ENCODE assay signal across 8 mouse cellular contexts in the genomic region with DNA sequence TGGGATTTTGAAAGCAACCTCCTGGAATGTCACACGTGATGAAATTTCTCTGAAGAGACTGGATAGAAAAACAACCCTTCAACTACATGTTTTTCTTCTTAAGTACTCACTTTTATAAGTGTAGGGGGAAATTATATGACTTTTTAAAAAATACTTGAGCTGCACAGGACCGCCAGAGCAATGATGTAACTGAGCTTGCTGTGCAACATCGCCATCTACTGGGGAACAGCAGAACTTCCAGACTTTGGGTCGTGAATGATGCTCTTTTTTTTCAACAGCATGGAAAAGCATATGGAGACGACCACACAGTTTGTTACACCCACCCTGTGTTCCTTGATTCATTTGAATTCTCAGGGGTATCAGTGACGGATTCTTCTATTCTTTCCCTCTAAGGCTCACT. TPM values are rescaled to one million over a fixed set of nuclear protein-coding genes. Genes with fewer than 3 reads are reported as not detected.
DNase-seq lines count a peak whose midpoint lies in the region; ATAC-seq and TF ChIP-seq lines count a peak whose summit lies in the region.

No protein-coding gene starts in this region.

- H3K79me2 ChIP-seq in heart, adult 2 months (replicated peaks; ENCODE audit: control insufficient read depth, insufficient read depth, low read length), result no peaks in the 10 kb centered on the region

- no peaks in the 10 kb centered on the region for H3K36me3 ChIP-seq in heart, adult 2 months (ENCODE audit: control insufficient read depth, insufficient read depth, low read length)
- no peaks in the 10 kb centered on the region for H3K36me3 ChIP-seq in heart, embryonic 11.5 days (ENCODE audit: control insufficient read depth, insufficient read depth, low read length)

- no peaks in the 10 kb centered on the region for H3K27me3 ChIP-seq in heart, adult 2 months (ENCODE audit: control insufficient read depth, insufficient read depth, low read length)
- peaks cover 4% of the 10 kb centered on the region; the same call in 1 of the 2 replicates for H3K27me3 ChIP-seq in heart, embryonic 11.5 days (ENCODE audit: control insufficient read depth, insufficient read depth, low read length)

- DNase-seq in heart, adult 2 months, result peak; percentile 38 to 58
- DNase-seq in ZHBTc4 (ENCODE audit: low read depth, low spot score), result peak; percentile 77
- peak; percentile 84 for DNase-seq in embryo, embryonic 10.5 days (ENCODE audit: low spot score)
- DNase-seq in heart, postnatal 14 days, result peak; percentile 57 to 69
- DNase-seq in layer of hippocampus, postnatal 14 days (ENCODE audit: low spot score in 2 of 2), result peak; percentile 68 to 82
- peak; percentile 82 to 85 for DNase-seq in right cerebral cortex, postnatal 10 days (ENCODE audit: low spot score in 2 of 2)

- no peak for ATAC-seq in heart, embryonic 11.5 days (replicated peaks; ENCODE audit: insufficient number of reproducible peaks, low FRiP score, low TSS enrichment)
- peak; percentile 85 for ATAC-seq in megakaryocyte progenitor cell, adult 5-6 weeks (replicated peaks; ENCODE audit: poor library complexity)

- H3K4me3 ChIP-seq in heart, adult 2 months, result no peak overlapping the region
- H3K4me3 ChIP-seq in heart, embryonic 11.5 days (ENCODE audit: low read depth, low read length), result no peak overlapping the region

- no peak for TF ChIP-seq POLR2A in heart, adult 2 months (IDR thresholded peaks at IDR 0.05; ENCODE audit: insufficient read depth, low read depth, low read length)

- no peaks in the 10 kb centered on the region for H3K4me1 ChIP-seq in heart, adult 2 months (ENCODE audit: control insufficient read depth, insufficient read depth, low read length)
- no peaks in the 10 kb centered on the region for H3K4me1 ChIP-seq in heart, embryonic 11.5 days (ENCODE audit: control insufficient read depth, insufficient read depth, low read length)

- H3K27ac ChIP-seq in heart, adult 2 months, result no peak overlapping the region
- no peak overlapping the region for H3K27ac ChIP-seq in heart, embryonic 11.5 days (ENCODE audit: low read depth, low read length)

- intact Hi-C loops in heart, adult 2 months (cut with DNase I), result loop anchor here (1.0 to 5.0 kb wide), 2 partner anchors 160 to 225 kb away; no protein-coding TSS in a partner anchor
- intact Hi-C loops in heart, postnatal 14 days (cut with DNase I), result loop anchor here (1.0 kb wide), 1 partner anchor 160 kb away; no protein-coding TSS in a partner anchor

- H3K4me2 ChIP-seq in heart, embryonic 11.5 days, result no peak overlapping the region

- no peaks in the 10 kb centered on the region for H3K9me3 ChIP-seq in heart, embryonic 11.5 days (replicated peaks; ENCODE audit: control insufficient read depth, low read length)

- TF ChIP-seq CTCF in heart, adult 2 months (IDR thresholded peaks at IDR 0.05), result peak; percentile 97

- 2% methylated on average over 6 of the region's 6 CpGs for WGBS in heart, adult 2 months
- 4% methylated on average over 6 of the region's 6 CpGs for WGBS in heart, embryonic 11.5 days (ENCODE audit: insufficient replicate concordance)

- TF ChIP-seq EP300 in heart, adult 2 months (IDR thresholded peaks at IDR 0.05; ENCODE audit: insufficient read depth, low read depth, low read length), result 0 out of 2 replicates have a peak, but pooled peaks have one; percentile 42

- no peak overlapping the region for H3K9ac ChIP-seq in heart, adult 2 months (ENCODE audit: low read depth, low read length)
- H3K9ac ChIP-seq in heart, embryonic 11.5 days (ENCODE audit: low read depth, low read length), result no peak overlapping the region

RNA-seq across cellular contexts. Expression of a gene that starts 8.9 kb away (rescaled TPM):
- total RNA-seq in heart, adult 2 months (2021), result not detected
- not detected in 2 replicates for polyA plus RNA-seq in heart, adult 2 months (2012; rRNA removed)
- 0.16 TPM in 1 of 2 replicates, not detected in the other for polyA plus RNA-seq in heart, embryonic 11.5 days (2014; fragmentation: Nextera tagmentation; extraction: Ambion mirVana)
- total RNA-seq in heart, postnatal 14 days (2021), result not detected
- not detected for total RNA-seq in layer of hippocampus, postnatal 14 days (2021)
- total RNA-seq in megakaryocyte progenitor cell, adult 5-6 weeks (2015), result not detected in 2 replicates
- total RNA-seq in megakaryocyte progenitor cell, adult 5-6 weeks (2017), result not detected in 2 replicates

RNA-seq across cellular contexts. Expression of a gene that starts 39.8 kb away (rescaled TPM):
- total RNA-seq in heart, adult 2 months (2021), result 1 to 10 TPM; 4.8 to 6.1 TPM
- polyA plus RNA-seq in heart, adult 2 months (2012; rRNA removed), result 9.8 and 17.9 TPM in 2 replicates
- 0.97 and 2.4 TPM in 2 replicates for polyA plus RNA-seq in heart, embryonic 11.5 days (2014; fragmentation: Nextera tagmentation; extraction: Ambion mirVana)
- 1 to 10 TPM; 3.9 to 4.8 TPM for total RNA-seq in heart, postnatal 14 days (2021)
- total RNA-seq in layer of hippocampus, postnatal 14 days (2021), result 1 to 10 TPM; 2.9 to 3.1 TPM
- 23.6 and 23.7 TPM in 2 replicates for total RNA-seq in megakaryocyte progenitor cell, adult 5-6 weeks (2015)
- total RNA-seq in megakaryocyte progenitor cell, adult 5-6 weeks (2017), result 15.0 and 16.7 TPM in 2 replicates

RNA-seq across cellular contexts. Expression of a gene that starts 47.4 kb away (rescaled TPM):
- not detected for total RNA-seq in heart, adult 2 months (2021)
- not detected in 2 replicates for polyA plus RNA-seq in heart, adult 2 months (2012; rRNA removed)
- 0.17 and 0.56 TPM in 2 replicates for polyA plus RNA-seq in heart, embryonic 11.5 days (2014; fragmentation: Nextera tagmentation; extraction: Ambion mirVana)
- total RNA-seq in heart, postnatal 14 days (2021), result not detected
- total RNA-seq in layer of hippocampus, postnatal 14 days (2021), result not detected
- 9.5 and 10.8 TPM in 2 replicates for total RNA-seq in megakaryocyte progenitor cell, adult 5-6 weeks (2015)
- total RNA-seq in megakaryocyte progenitor cell, adult 5-6 weeks (2017), result 4.2 and 6.7 TPM in 2 replicates

RNA-seq across cellular contexts. Expression of a gene that starts 56.8 kb away (rescaled TPM):
- total RNA-seq in heart, adult 2 months (2021), result 10 to 100 TPM; 20.5 to 22.4 TPM
- polyA plus RNA-seq in heart, adult 2 months (2012; rRNA removed), result 113 and 156 TPM in 2 replicates
- 5.4 and 5.9 TPM in 2 replicates for polyA plus RNA-seq in heart, embryonic 11.5 days (2014; fragmentation: Nextera tagmentation; extraction: Ambion mirVana)
- total RNA-seq in heart, postnatal 14 days (2021), result 10 to 100 TPM; 82.5 to 86.0 TPM
- 1 to 10 TPM; 1.1 to 2.1 TPM for total RNA-seq in layer of hippocampus, postnatal 14 days (2021)
- not detected in 2 replicates for total RNA-seq in megakaryocyte progenitor cell, adult 5-6 weeks (2015)
- total RNA-seq in megakaryocyte progenitor cell, adult 5-6 weeks (2017), result not detected in 2 replicates

Comparison
In these comparisons a context has a peak if more than half of its experiments do, and no peak if none do; other contexts are left out.
1. RNA of a gene that starts 47.4 kb away (total RNA-seq): 4.2 to 10.8 TPM in megakaryocyte progenitor cell, adult 5-6 weeks; not detected in layer of hippocampus, postnatal 14 days, not detected in heart, adult 2 months and not detected in heart, postnatal 14 days; every median in the first group is over 4 times any median in the second.
2. Peak in every context shown above with its lines, with median percentiles within 50 percentile points of each other: DNase-seq.